Mouse (Mus musculus) liver, embryonic 18 days (tissue): Measurements from ENCODE around the gene Rars. TPM values are rescaled to one million over a fixed set of nuclear protein-coding genes. Genes with fewer than 3 reads are reported as not detected.

ENCODE experiments used
- polyA plus RNA-seq: library from polyadenylated mRNA; depleted of rRNA; stranded (reverse); fragments of >200 nt; gene quantifications from 2 replicates; pipeline ENCODE4 v1.2.3, GENCODE M21; 2012; rRNA removed

Gene Rars
- polyA plus RNA-seq = 27.6 and 28.6 TPM in 2 replicates

GRCm38 (mm10) chr11:35834022-35834760 lies at the start of gene Rars:
Gene Rars (minus strand): TSS chr11:35834506.

GRCm38 (mm10) chr11:35798874-35799273 lies 35.4 kb downstream of the Rars start, which contains the start of gene Fbll1:
Gene Fbll1 (minus strand): TSS chr11:35798884.

GRCm38 (mm10) chr11:35769188-35769745 lies 65.0 kb downstream of the Rars start, which contains the start of gene Pank3:
Gene Pank3 (plus strand): TSS chr11:35769484.

Other genes with a start within 250 kb of the Rars start
- 5.6 and 5.9 TPM in 2 replicates for gene Pank3, start 65.0 kb downstream of the Rars start, polyA plus RNA-seq
- gene Fbll1, start 35.6 kb downstream of the Rars start, polyA plus RNA-seq = 0.02 TPM in 1 of 2 replicates, not detected in the other
- 7.3 and 8.0 TPM in 2 replicates for gene Wwc1, start 146.0 kb upstream of the Rars start, polyA plus RNA-seq